14 mouse cellular contexts compared by ENCODE assay signal in genomic region chr1:161046972-161047371, GRCm38 (mm10).
"Had no signal": no experiment of that assay in that cellular context is flagged by ENCODE, and none has a peak within 500 bp of the region (broad histone marks: within the 10 kb centered on the region; RNA-seq: fewer than 3 reads in every experiment).

No protein-coding gene starts in this region.

- DNase-seq: kidney, postnatal 25 days; layer of hippocampus, adult 9-11 months; liver; liver, embryonic 13.5 days; lung, embryonic 14.5 days; thymus, adult 18-20 months; thymus, postnatal 36 days had no signal

- H3K9ac ChIP-seq: limb, embryonic 13.5 days; liver, embryonic 13.5 days; lung, embryonic 14.5 days; midbrain, embryonic 13.5 days had no signal

- H3K4me2 ChIP-seq: limb, embryonic 13.5 days; liver, embryonic 13.5 days; lung, embryonic 14.5 days; midbrain, embryonic 13.5 days had no signal

- H3K27ac ChIP-seq: kidney, postnatal 0 days; layer of hippocampus, adult 2 months; limb, embryonic 10.5 days; limb, embryonic 13.5 days; liver, embryonic 13.5 days; macrophage; midbrain, embryonic 13.5 days had no signal

- H3K9me3 ChIP-seq: limb, embryonic 10.5 days; limb, embryonic 13.5 days; liver, embryonic 13.5 days; midbrain, embryonic 13.5 days had no signal

- H3K4me3 ChIP-seq: layer of hippocampus, adult 2 months; limb, embryonic 10.5 days; limb, embryonic 13.5 days; liver, embryonic 13.5 days; midbrain, embryonic 13.5 days had no signal

- H3K27me3 ChIP-seq: limb, embryonic 13.5 days; liver, embryonic 13.5 days; midbrain, embryonic 13.5 days had no signal

- H3K4me1 ChIP-seq: limb, embryonic 10.5 days; limb, embryonic 13.5 days; liver, embryonic 13.5 days; midbrain, embryonic 13.5 days had no signal

- ATAC-seq: lung, postnatal 0 days; midbrain, embryonic 13.5 days had no signal
